Mouse (Mus musculus) T-helper 2 cell (primary cell): ENCODE results near the gene Reg2.
"Not testable (repeated sequence)": the region's sequence is repeated elsewhere in the genome, so short reads cannot be mapped to it uniquely, and the experiment has no call there.

ENCODE experiments used
- in situ Hi-C: fragments of 300-600 bp; cut with MboI, MseI; formaldehyde crosslinking; loops from one replicate; pipeline ENCODE4 v1.15.1; 2025; ENCODE audit warnings: high pct_unique_total_duplicates

Reg2 gene

GRCm38 (mm10) chr6:78395323-78395722 lies at the start of gene Reg2:
Gene Reg2, plus strand, starts transcription at chr6:78395623.
- in situ Hi-C loops = not testable (repeated sequence)

DNA sequence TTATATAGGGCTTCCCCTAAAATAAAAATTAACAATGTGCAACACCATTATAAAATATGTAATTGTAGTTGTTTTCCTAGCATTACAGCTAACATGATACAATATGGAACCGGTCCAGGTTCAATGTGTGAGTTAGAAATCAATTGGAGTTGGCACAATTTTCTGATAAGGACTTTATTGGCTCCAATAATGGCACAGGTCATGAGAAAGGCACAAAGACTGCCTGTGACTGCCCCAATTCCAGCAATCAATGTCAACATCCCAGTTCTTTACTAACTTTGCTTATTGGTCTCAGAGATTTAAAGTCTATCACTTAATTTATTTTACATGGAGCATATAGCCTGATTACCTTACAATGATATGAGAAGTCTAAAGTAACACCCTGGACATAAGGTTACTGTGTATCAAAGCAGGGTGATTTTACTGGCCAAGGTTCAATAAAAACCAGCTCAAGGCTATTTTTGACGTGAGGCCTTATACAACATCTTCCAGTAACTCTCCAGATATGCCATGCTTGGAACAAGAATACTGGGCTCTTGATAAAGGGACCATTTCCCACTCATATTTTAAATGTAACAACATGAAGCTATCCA lies 33.4 kb upstream of the Reg2 start:
- in situ Hi-C loops = no loop called here

DNA sequence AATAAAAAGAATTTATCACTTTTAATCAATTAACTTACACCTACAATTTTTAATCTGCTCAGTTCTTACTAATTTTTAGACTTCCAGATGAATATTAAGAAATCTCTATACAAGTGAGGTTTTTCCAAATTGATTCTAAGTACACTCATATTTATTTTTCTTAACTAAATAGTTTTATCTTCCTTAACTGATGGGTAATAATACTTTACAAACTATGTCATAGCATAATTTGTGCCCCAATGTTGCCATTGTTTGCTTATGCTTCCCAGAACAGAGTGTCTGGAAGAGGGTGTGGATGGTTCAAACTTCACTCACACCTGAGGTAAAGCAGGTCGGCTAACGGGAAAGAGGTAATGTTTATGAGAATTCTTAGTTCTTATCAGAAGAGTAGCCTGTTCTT lies 25.1 kb upstream of the Reg2 start, which contains the start of gene Reg3b:
Gene Reg3b (plus strand): TSS at position 301 of the 400 bp plus-strand sequence.
- in situ Hi-C loops = no loop called here

GRCm38 (mm10) chr6:78378765-78379164 lies 16.7 kb upstream of the Reg2 start, which contains the start of gene Reg3d:
Gene Reg3d, minus strand, starts transcription at chr6:78378865.
- in situ Hi-C loops = no loop called here

GRCm38 (mm10) chr6:78380409-78380808 lies 15.0 kb upstream of the Reg2 start, which contains the start of gene Reg3a:
Gene Reg3a, plus strand, starts transcription at chr6:78380709.
- in situ Hi-C loops = no loop called here

- in situ Hi-C loops = no loop called here
Observed at GRCm38 (mm10) chr6:78385609-78386008, 9.8 kb upstream of the Reg2 start.

GRCm38 (mm10) chr6:78422411-78422810 lies 27.0 kb downstream of the Reg2 start, which contains the start of gene Reg1:
Gene Reg1, plus strand, starts transcription at chr6:78422711.
- in situ Hi-C loops = not testable (repeated sequence)

DNA sequence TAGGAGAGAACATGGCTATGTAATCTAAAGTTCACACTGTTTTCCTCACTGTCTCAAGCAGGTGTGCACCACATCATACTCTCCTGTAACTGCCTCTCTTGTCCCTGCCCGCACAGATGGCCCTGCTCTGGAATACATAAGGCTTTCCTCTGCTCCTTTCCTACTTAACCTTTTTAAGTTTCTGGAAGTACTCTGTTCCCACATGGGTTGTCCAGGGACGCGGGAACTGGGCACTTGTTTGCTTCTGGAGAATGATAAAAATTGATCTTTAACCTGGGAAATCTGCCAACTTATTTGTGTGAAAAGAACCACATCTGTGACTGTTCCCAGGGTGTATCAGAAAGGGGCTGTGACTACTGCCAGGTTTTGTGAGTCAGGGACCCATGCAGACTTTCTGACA lies 30.1 kb downstream of the Reg2 start:
- in situ Hi-C loops = loop anchor here (25.0 kb wide), 1 partner anchor 1163 kb away; no protein-coding TSS in a partner anchor

- in situ Hi-C loops = loop anchor here (10.0 to 25.0 kb wide), 2 partner anchors 458 to 1185 kb away; no protein-coding TSS in a partner anchor
Observed at GRCm38 (mm10) chr6:78447202-78447601, 51.8 kb downstream of the Reg2 start.

DNA sequence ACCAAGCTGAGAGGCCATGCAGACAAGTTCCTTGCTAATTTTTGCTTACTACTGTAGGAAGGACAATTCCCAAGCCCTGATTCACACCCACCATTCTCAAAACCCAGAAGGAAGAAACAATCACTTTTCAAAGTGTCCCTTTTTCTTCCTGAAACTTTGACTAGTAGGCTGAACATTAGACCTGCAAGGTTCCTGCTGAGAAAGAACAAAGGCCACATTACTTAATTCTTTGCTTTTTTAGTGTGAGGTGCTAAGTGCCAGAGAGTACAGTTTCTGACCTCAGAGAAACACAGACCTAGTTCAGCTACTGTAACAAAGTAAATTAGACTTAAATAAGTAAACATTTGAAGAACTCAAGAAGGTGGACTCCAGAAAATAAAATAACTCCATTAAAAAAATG lies 53.0 kb downstream of the Reg2 start:
- in situ Hi-C loops = loop anchor here (10.0 to 25.0 kb wide), 2 partner anchors 456 to 1186 kb away; no protein-coding TSS in a partner anchor

- in situ Hi-C loops = no loop called here
Observed at GRCm38 (mm10) chr6:78452804-78453203, 57.4 kb downstream of the Reg2 start.
